Mouse (Mus musculus) heart, adult 9 months (tissue): Measurements from ENCODE around the gene Kif1a.

ENCODE experiments used
- DNase-seq, 2 experiments: peaks; one replicate each; pipeline ENCODE4 v3.0.0; 2022; ENCODE audit warnings: low spot score in 2 of 2

The Kif1a gene

DNA sequence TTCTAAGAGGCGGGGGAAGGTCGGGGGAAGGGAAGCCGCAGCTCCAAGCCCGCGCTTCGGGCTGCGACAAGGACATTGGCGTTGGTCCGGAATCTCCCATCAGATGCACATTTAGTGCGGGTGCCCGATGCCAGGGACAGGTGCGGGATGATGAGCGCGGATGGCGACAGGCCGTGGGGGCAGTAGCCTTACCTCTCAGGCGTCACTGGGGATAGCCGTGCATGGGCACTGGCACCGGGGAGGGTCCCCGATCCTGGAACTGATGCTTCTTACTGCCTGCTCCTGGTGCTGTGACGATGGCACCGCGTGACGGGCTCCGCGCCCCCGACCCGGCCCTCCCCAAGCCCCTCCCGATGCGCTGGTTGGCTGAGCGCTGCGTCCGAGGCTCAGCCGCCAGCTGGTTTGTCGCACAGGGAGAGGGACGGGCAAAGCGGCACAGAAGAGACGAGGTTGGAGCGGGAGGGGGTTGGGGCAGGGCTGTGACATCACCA is at the start of gene Kif1a:
TSS of gene Kif1a (minus strand) at position 381 of the 491 bp plus-strand sequence.
- DNase-seq, result no peak

DNA sequence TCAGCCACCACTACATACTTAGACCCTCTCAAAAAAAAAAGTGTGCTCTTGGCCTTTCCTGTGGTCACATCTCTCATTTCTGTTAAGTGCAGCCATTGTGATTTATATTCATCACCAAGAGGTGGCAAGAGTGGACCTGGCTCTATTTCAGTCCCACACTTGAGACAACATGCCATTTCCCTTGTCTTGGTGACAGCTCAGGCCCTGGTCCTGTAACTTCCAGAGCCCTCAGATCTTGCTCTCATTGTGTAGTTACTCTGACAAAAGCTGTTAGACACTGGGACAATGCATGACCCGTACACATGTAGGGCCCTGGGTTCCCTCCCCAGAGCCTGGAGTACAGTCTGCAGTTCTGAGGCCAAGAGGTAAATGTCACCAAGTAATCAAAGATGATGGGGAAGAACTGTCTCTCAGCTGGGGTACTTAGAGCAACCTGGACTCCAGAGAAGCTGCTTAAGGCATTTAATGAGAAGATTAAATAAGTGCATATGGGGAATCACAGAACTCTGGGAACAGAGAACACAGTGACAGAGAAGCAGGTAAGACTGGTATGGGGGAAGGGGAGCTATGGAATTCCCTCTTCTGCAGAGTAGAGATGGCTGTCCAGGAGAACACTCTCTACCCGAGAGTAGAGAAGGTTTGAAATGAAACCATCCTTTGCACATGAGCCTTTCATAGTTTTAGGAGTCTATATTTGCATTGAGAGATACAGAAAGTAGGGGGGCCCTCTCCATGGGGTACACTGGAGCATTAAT is 49.3 kb upstream of the Kif1a start:
- DNase-seq, result no peak

DNA sequence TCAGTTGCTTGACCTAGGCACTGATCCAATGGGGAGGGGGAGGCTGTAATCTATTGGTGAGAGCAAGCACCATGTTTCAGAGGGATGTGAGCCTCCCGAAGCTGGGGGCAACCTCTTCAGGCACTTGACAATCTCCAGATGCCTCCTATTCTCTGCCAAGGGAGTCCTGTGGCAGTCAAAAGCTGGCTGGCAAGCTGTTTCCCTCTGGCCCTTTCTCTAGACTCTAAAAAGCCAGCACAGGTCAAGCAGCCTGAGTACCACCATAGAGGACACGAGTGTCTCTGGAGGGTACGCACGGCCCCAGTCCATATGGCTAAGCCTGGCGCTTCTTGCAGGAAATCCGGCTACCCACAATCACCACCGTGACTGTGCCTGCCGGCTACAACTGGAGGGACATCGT is 42.4 kb upstream of the Kif1a start:
- peak; percentile 32 to 40 for DNase-seq

DNA sequence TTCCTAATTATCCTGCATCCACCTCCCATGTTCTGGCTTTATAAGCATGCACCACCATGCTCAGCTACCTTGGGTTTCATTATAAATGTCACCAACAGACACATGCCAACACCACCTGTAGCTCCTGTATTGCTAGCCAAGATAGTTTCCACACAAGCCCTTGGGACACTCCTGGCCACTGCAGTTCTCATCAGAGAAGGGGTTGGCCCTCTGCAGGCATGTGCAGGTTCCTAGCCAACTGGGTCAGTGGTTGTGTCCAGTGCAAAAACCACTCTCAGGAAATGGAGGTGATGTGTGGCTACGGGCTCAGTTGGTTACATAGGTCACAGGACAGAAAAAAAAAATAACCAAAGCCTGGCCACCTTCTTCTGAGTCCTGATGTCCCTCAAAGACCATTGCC is 41.1 kb upstream of the Kif1a start:
- DNase-seq, result no peak

DNA sequence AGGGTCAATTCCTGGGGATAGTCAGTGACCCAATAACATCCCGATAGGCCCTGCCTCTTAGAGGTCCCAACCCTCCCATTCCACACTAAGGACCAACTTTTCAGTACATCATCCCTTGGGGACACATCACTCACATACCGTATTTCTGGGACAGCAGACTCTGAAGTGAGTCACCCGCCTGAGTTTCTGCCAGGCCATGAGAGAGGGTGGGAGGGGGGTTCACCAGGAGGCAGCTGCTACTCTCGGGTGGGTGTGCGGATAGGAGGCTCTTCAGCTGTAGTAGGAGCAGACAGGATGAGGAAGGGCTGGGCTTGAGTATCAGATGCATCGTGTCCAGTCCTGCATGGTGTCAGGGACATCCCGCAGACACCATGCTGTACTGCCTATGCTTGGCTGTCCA is 38.0 kb upstream of the Kif1a start:
- DNase-seq, result no peak

DNA sequence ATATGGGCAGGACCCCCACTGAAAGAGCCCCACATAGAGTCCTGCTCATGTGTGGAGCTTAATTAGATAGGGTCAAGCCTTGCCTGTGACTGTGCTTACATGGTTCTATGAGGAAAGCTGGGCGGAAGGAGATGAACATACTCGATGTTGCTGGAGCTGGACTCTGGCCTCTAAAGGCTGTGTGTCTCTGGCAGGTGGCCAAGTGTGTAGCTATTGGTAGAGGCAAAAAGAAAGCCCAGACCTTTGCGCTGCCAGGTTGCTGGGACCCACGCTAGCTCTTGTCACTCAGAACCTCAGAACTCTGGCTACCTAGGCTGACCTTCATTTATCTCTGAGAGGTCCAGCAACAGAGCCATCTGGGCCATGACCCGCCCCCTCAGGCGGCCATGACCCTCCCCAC is 36.8 kb upstream of the Kif1a start:
- no peak for DNase-seq

DNA sequence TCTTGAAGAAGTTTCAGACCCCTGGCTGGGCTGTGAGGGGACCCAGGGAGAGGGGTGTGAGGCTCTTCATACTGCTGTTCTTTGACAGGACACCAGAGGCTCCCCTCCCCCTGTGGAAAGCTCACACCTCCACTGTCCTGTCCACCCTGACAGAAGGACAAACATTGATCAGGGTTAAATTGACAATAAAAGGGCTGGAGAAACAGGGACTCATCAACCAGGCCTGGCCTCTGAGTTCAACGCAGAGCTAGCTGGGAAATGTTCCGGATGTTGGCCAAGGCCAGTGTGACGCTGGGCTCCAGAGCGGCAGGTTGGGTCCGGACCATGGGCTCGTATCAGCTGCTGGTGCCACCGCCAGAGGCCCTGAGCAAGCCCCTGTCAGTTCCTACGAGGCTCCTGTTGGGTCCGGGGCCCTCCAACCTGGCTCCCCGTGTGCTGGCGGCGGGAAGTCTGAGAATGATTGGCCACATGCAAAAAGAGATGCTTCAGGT is 33.3 kb upstream of the Kif1a start, which contains the start of gene Agxt:
TSS of gene Agxt (plus strand) at position 205 of the 491 bp plus-strand sequence.
- no peak for DNase-seq

DNA sequence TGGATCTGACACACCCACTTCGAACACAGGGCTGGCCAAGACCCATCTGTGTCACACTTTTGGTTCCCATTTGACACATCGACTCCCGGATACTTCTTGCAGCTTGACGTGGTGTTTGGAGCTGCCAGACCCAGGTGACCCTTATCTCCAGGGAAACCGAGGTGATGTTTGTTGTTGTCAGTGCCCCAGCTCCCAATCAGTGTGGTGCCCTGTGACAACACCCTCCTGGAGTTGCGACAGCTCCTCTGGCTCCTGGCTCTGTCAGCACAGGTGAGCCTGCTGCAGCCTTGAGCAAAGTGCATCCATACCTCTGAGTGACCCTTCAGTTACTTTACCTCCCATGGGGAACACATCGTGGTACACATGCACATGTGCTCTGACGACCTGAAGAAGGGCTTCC is 30.9 kb upstream of the Kif1a start:
- DNase-seq, result no peak

DNA sequence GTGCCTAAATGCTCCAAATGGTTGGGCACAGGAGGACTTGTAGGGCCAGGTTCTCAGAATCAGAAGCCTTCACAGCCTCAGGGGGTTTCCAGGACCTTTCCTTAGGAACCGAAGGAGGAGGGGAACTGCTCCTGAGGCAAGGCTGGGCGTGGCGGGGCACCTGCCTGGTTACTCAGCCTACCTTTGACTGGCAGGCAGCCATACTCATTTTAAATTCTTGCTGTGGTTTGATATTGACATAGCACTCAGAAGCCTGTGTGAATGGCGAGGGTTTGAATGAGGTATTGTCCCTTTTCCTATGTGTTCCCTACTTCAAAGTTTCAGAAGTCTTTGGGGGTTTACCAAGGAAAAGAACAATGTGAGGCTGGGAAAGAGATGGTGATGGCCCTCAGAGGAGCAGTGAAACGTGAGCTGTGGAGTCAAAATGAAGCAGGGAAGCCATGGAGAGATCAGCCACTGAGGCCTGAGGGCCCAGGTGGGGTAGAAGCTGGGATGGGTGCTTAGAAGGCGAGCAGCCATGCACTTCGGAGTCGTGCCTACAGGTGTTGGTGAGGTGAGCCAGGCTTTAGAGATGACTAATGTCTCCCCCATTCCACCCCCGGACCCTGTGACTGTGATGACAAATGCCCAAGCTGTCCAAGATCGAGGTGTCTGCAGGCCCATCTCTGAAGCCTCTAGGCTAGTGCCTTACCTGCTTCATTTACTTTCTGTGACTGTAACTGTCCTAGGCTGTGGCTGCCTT is 28.7 kb upstream of the Kif1a start:
- no peak for DNase-seq

DNA sequence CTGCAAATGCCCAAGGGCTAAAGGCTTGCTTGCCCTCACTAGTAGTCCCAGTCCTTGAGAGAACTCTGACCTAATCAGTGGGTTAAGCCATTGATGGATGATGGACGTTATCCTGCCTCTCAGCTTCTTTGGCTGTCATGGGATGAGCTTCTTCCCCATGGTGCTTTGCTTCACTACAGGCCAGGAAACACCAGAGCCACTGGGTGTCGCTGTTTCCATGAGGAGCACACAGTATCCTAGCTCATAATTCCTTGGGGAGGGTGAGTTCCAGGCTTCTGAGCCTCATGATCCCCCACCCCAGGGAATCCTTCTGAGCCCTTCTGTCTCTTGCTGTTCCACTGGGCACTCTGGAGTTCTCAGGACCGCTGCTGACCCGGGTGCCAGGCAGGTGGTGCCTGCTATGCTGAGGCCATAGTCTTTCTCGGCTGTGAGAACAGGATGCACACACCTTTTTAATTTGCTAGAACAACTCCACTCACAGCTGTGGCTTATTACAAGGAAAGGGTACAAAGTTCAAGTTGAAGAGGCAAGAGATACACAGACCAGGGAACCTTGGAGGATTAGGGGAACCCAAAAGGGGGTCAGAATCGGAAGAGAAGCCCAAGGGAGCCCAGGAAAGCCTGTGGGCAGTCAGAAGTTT is 27.1 kb upstream of the Kif1a start:
- no peak for DNase-seq

DNA sequence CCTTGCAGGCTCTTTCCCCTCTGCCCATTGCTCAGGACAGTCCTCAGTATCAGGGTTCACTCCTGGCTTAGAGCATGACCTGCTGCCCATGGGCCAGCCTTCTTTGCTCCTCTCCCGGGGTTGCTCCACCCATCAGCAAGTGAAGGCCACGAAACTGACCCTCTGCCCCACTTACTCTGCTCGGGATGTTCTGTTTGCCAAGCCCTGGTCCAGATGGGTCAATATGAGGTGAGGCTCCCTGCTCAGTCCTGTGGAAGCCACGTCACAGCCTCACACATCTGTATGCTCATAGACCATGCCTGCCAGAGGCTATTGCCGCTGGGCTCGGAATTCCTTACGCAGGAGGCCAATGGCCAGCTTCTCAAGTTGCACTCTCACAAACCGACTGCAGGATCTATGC is 26.5 kb upstream of the Kif1a start:
- no peak for DNase-seq

DNA sequence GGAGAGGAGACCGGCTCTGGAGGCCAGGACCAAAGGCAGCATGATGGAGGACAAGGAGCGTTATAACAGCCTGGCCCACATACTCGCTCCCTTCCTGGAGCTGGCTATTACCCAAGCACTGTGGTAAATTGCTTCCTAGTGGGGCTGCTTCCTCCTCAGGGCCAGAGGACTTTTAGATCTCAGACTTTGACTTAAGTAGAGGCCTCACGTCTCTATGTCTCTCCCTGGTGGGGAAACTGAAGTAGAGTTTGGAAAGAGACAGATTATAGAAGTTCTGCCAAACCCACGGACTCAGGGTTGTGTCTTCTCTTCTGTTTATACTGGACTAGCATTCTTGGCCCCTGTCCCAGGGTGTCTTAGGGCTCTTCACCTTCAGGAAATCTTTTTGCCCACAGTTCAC is 23.5 kb upstream of the Kif1a start:
- DNase-seq, result peak in 1 of 2 experiments; percentile 33

DNA sequence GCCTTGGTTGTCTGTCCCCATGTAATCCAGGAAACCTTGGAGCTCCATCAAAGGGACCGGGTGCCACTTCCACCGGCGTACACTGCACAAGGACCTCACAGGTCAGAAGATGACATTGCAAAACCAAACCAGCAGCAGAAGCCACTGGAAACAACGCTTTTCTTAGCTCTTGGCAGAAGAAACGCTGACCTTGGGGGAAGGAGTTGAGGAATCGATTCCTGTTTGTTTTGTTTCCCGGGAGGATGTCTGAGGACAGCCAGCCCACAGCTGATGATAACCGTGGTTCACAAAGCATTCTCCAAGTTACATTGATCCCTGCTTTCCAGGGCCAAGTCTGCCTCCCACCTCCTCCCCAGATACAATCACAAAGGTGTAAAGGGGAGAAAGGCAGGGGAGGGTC is 22.3 kb upstream of the Kif1a start:
- no peak for DNase-seq

DNA sequence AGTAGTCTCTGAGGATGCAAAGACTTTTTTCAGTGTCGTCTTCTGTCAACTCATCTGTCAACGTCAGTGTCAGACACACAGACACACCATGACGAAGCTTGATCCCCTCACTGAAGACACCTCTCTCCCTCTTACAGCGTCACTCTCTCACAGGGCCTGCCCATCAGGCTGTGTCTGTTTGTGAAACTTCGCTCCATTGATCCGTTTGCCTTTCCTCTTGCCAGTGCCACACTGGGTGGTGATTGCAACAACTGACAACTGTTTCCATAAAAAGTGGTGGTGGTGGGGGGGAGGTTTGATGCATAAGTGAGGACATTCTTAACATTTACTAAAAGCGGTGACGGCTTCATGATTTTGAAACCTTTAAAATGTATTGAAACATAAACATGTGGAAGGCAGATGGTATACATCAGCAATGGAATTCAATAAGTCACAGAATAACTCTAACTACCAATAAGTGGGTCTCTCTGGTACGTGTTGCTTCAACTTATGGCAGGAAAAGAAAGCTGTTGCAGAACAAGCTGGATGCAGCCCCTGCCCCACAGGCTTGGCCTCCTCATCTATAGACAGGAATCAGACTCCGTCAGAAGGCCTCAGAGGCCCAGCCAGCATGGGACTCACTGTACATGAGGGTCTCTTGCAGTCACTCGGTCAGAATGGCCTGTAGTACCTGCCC is 21.6 kb upstream of the Kif1a start:
- no peak for DNase-seq

DNA sequence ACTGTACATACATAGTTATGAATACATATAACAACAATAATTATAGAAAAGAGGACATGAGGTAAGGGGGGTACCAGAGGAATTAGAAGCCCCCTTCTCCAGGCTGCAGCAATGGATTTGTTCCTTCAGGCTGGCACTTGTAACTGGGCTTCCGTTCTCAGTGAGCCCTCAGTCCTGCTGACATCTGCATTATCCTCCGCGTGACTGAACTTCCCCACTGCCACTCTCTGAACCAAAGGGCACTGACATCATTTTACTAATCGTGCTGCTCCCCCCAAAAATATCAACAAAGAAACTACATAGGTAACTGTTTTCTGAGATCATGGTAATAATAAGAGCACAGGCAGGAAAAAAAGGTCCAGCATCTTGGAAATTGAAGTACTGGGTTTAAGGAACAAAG is 17.1 kb upstream of the Kif1a start:
- no peak for DNase-seq

DNA sequence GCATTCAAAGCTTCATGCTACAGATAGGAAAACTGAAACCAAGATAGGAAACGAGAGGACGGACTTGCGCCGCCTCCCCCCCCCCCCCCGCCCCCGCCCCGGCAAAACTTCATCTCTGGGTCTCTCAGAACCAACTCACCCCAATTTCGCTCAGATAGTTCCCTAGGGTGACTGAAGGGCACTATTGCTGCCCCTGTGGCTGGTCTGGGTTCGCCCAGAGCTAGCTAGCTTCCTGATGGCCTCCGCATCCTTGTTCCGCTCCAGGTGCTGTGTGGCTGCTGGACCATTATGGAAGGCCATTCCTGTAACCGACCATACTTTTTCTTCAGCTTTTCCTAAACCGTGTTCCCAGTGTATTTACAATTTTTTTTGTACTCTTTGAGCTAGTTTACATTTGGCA is 13.7 kb upstream of the Kif1a start:
- no peak for DNase-seq

DNA sequence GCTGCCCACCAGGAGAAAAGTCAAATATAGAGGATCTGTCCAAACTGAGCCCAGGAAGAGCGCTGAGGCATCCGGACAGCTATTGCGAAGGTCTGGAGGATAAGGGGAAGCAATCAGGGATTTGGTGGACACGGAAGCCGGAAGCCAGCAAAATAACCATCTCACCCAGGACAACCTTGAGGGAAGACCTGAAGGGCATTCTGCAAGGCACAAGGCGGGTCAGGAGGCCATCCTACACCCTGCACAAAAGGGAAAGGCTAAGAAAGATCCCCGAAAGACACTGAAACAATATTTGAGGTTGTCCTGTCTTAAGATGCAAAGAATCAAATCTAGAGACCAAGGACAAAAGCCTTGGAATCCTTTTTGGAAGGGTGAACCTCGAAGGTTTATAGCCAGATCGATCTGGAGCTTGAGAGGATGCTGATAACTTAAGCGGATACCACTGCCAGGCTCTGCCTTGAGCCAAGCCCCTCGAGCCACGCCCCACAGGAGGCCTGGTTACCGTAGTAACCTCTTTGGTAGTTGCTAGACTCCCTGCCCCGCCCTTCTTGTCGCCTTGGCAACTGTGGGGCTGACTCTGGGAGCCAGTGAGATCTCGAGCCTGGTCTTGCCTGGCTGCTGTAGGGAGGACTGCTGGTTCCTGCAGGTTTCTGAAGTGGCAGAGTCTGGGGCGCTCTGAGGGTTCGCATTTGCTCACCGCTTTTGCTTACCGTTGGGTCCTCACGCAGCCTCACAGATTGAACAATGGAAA is 13.1 kb upstream of the Kif1a start:
- DNase-seq, result peak in 1 of 2 experiments; percentile 16

DNA sequence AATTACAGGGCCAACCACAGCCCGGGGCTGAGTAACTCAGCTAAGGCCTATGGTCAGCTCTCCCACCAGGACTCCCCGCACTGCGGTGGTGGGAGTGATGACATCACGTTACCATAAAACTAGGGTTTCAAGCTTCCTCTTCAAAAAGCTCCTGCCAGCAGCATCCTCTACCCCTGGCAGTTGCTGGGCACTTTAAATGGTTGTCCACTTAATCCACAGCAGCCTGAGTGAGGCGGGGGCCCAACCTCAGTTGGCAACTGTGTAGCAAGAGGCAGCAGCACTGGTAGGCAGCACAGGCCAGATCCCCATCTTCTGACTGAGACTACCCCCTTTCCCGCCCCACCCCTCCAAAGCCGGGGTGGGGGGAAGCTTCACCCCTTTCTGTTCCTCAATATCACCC is 949 bp upstream of the Kif1a start:
- no peak for DNase-seq

DNA sequence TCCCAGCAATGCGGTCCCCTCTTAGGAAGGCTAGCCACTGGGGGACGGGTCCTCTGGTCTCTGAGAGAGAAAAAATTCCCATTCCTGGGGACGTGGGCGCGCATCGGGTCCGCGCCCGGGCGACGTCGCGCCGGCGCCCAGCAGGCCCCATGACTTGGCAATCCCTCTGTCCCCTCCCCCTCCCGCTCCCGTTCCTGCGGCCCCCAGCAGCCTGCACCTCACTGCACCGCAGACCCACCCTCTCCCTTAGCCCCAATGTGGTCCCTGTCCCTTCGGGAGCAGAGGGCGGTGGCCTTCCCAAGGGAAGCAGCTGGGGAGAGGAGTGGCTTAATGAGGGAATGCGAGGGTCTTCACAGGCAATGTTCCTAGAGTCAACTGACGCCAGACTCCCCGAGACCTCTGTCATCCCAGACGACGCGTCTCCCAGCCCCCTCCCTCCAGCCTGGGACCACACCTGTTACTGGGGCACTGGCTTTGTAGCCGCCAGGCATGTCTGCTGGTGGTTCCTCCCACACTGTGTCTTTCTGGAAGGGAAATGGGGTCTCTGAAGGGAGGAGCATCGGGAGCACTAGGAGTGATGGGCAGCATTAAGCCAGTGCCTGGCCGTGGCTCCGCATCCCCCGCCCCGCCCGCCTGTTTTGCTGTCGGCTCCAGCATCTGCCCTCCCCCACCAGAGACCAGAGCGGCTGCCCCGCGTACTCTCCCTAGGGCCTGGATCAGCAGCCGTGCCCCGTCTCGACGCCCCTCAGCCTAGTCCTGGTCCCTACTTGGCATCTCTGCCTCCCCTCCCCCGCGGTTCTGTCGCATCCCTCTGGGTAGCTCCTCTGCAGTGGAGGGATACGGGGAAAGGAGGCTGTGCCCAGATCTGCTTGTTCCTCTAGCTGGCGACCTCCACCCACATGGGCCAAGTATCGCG is 917 bp downstream of the Kif1a start:
- DNase-seq, result no peak

DNA sequence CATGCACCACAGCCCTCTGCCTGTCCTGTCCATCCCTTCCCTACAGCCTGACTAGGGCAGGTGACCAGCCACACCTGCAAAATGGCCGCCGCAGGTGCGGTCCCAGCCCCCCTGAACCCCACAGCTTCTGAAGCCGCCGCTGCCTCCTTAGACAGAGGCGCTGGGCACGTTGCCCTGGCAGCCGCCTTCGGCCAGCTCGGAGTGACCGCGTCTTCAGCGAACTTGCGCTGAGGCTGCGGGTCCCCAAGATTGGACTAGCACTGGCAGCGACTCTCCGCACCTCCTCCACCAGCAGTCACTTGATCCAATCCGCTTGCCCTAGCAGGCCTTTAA is 1.5 kb downstream of the Kif1a start:
- no peak for DNase-seq
